Mouse (Mus musculus) ovary, postnatal 14 days (tissue): Measurements from ENCODE around the gene Ldha.
"Not testable (repeated sequence)": the region's sequence is repeated elsewhere in the genome, so short reads cannot be mapped to it uniquely, and the experiment has no call there.

Source experiments
- DNase-seq: peaks from one replicate; pipeline ENCODE4 v3.0.0; 2022; ENCODE audit warnings: low spot score

Gene Ldha

GRCm38 (mm10) chr7:46880992-46881391 is 39.7 kb downstream of the Ldha start:
- no peak for DNase-seq

DNA sequence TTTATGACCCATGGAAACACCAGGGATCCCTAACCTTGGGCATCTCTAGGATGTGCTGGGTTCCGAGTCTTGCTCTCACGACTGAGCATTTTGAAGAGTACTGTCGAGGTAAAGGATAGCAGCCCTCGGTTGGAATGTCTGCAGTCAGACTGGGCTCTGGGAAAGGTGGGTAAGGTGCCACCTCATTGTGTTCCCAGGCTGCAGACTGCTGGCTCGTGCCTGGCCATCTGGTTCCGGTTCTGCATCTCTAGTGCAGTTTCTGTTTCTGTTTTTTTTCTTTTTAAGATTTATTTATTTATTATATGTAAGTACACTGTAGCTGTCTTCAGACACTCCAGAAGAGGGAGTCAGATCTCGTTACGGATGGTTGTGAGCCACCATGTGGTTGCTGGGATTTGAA is 40.7 kb downstream of the Ldha start:
- not testable (repeated sequence) for DNase-seq

DNA sequence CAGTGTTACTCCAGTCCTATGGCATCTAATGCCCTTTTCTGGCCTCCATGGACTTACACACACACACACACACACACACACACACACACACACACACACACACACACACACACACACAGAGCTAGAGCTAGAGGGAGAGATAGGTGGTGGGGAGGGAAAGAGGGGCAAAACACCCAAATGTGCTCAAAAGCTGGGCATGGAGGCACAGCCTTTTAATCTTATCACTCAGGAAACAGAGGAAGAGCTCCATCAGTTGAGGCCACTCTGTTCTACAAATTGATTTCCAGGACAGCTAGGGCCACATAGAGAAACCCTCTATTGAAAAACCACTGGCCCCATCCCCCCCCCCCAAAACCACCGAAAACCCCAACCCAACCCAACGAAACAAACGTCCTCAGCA is 42.0 kb downstream of the Ldha start:
- DNase-seq, result no peak

GRCm38 (mm10) chr7:46895511-46895910 is 54.2 kb downstream of the Ldha start:
- no peak for DNase-seq

DNA sequence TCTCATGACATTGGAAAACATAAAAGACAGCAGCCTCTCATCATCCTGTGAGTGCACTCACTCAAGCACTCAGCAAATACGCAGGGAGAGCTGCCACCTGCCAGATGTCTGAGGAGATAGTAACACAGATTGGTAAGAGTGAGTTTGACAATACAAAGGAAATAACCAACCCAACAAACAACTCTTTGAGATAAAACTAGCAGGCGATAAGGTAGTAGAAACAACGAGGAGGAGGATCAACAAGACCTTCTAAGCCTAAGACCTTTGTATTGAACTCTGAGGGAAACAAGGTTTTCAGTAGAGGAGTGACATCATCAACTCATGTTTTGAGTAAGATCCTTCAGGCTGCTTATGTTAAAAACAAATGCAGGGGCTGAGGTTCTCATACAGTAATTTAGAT is 58.1 kb downstream of the Ldha start:
- no peak for DNase-seq
